8 mouse cellular contexts compared by ENCODE assay signal in the genomic region with DNA sequence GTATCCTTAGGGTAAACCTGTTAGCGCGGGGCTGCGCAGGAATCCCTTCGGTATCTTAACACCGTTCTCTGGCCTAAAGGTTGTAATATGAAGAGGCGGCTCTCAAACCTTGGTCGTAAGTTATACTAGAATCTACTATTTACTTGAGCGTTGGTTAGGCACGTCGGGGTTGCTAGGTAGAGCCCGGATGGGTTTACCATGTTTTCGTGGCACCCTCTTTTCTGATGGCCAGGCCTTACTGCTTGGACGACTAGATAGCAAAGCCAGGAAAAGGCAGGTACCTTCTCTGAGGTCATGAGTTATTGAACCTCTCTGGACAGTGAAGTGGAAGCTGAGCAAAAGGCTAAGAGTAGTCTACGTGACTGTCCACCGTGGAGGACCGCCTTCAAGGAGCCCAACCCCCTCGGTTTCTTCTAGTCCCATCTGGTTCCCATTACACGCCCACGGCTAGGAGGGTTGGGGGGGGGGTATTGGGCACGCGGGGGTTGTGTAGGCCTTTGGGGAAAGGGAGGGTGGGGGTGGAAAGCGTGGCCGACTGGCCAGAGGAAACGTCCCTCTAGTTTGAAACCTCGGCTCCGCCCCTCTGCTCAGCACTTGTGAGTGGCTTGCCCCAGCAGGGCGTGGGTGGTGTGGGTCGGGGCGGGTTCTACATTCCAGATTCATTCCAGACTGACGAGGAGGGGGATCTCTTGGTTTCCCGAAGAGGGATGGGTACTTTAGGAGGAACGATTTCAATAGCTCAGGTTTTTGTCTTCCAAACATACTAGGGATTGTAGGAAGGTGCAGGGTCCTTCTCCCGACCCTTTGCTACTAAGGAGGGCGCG. TPM values are rescaled to one million over a fixed set of nuclear protein-coding genes. Genes with fewer than 3 reads are reported as not detected.
A peak's percentile ranks its signal among the peaks of the same experiment; 100 is the strongest.
DNase-seq lines count a peak whose midpoint lies in the region; ATAC-seq and TF ChIP-seq lines count a peak whose summit lies in the region.

No protein-coding gene starts in this region.

- peak; percentile 75 for ATAC-seq in embryonic facial prominence, embryonic 14.5 days (ENCODE audit: low read depth)
- peak; percentile 65 for ATAC-seq in heart, embryonic 11.5 days (replicated peaks; ENCODE audit: insufficient number of reproducible peaks, low FRiP score, low TSS enrichment)
- peak; percentile 70 for ATAC-seq in kidney, embryonic 14.5 days (ENCODE audit: low FRiP score, low TSS enrichment)
- peak; percentile 40; the same call in 1 of the 2 replicates for ATAC-seq in liver, embryonic 14.5 days (ENCODE audit: insufficient read depth)
- ATAC-seq in stomach, embryonic 16.5 days (ENCODE audit: insufficient read depth, low FRiP score), result peak; percentile 80

- no peaks in the 10 kb centered on the region for H3K9me3 ChIP-seq in embryonic facial prominence, embryonic 14.5 days (ENCODE audit: control insufficient read depth, low read length)
- H3K9me3 ChIP-seq in heart, embryonic 11.5 days (replicated peaks; ENCODE audit: control insufficient read depth, low read length), result no peaks in the 10 kb centered on the region
- no peaks in the 10 kb centered on the region for H3K9me3 ChIP-seq in kidney, embryonic 14.5 days (ENCODE audit: control insufficient read depth, low read length)
- no peaks in the 10 kb centered on the region for H3K9me3 ChIP-seq in liver, embryonic 14.5 days (ENCODE audit: control insufficient read depth, low read length)
- no peaks in the 10 kb centered on the region for H3K9me3 ChIP-seq in stomach, embryonic 16.5 days (replicated peaks; ENCODE audit: control insufficient read depth, low read length)

- WGBS in embryonic facial prominence, embryonic 14.5 days, result 1% methylated on average over 35 of the region's 35 CpGs
- under 1% methylated on average over 35 of the region's 35 CpGs for WGBS in heart, embryonic 11.5 days (ENCODE audit: insufficient replicate concordance)
- under 1% methylated on average over 35 of the region's 35 CpGs for WGBS in kidney, embryonic 14.5 days
- 3% methylated on average over 35 of the region's 35 CpGs for WGBS in liver, embryonic 14.5 days (ENCODE audit: insufficient replicate concordance)
- WGBS in stomach, embryonic 16.5 days, result 3% methylated on average over 35 of the region's 35 CpGs

- peak overlapping the region; percentile 99 for H3K27ac ChIP-seq in embryonic facial prominence, embryonic 14.5 days (replicated peaks; ENCODE audit: low read depth, low read length)
- H3K27ac ChIP-seq in heart, embryonic 11.5 days (ENCODE audit: low read depth, low read length), result peak overlapping the region; percentile 97
- peak overlapping the region; percentile 99 for H3K27ac ChIP-seq in kidney, embryonic 14.5 days (ENCODE audit: low read depth, low read length)
- H3K27ac ChIP-seq in liver, embryonic 14.5 days, result no peak overlapping the region; the same call in 1 of the 2 replicates
- H3K27ac ChIP-seq in stomach, embryonic 16.5 days (ENCODE audit: low read length), result peak overlapping the region; percentile 98

- no peaks in the 10 kb centered on the region for H3K27me3 ChIP-seq in embryonic facial prominence, embryonic 14.5 days (replicated peaks; ENCODE audit: control insufficient read depth, insufficient read depth, low read length)
- peaks cover 10% of the 10 kb centered on the region for H3K27me3 ChIP-seq in heart, embryonic 11.5 days (ENCODE audit: control insufficient read depth, insufficient read depth, low read length)
- no peaks in the 10 kb centered on the region for H3K27me3 ChIP-seq in kidney, embryonic 14.5 days (ENCODE audit: control insufficient read depth, insufficient read depth, low read length)
- peaks cover 50% of the 10 kb centered on the region for H3K27me3 ChIP-seq in liver, embryonic 14.5 days (ENCODE audit: control insufficient read depth, insufficient read depth, low read length)
- H3K27me3 ChIP-seq in stomach, embryonic 16.5 days (ENCODE audit: control insufficient read depth, insufficient read depth, low read length), result no peaks in the 10 kb centered on the region

- peak overlapping the region; percentile 73 for H3K4me2 ChIP-seq in embryonic facial prominence, embryonic 14.5 days (ENCODE audit: low read depth, low read length)
- peak overlapping the region; percentile 85 for H3K4me2 ChIP-seq in heart, embryonic 11.5 days
- peak overlapping the region; percentile 65 for H3K4me2 ChIP-seq in kidney, embryonic 14.5 days (replicated peaks; ENCODE audit: low read depth, low read length)
- H3K4me2 ChIP-seq in liver, embryonic 14.5 days (ENCODE audit: low read depth), result peak overlapping the region; percentile 65
- H3K4me2 ChIP-seq in stomach, embryonic 16.5 days (ENCODE audit: low read depth, low read length), result peak overlapping the region; percentile 64

- TF ChIP-seq CTCF in liver, embryonic 14.5 days (IDR thresholded peaks at IDR 0.05; ENCODE audit: low read depth), result no peak

- peak overlapping the region; percentile 85 for H3K4me3 ChIP-seq in embryonic facial prominence, embryonic 14.5 days (ENCODE audit: low read depth, low read length)
- peak overlapping the region; percentile 73 for H3K4me3 ChIP-seq in heart, embryonic 11.5 days (ENCODE audit: low read depth, low read length)
- peak overlapping the region; percentile 60 for H3K4me3 ChIP-seq in kidney, embryonic 14.5 days (ENCODE audit: low read length)
- peak overlapping the region; percentile 34 to 54 for H3K4me3 ChIP-seq in liver, embryonic 14.5 days (ENCODE audit: insufficient read depth in 1 of 2, low read depth in 2 of 2, low read length in 2 of 2)
- H3K4me3 ChIP-seq in stomach, embryonic 16.5 days (replicated peaks; ENCODE audit: low read length), result peak overlapping the region; percentile 58

- H3K36me3 ChIP-seq in embryonic facial prominence, embryonic 14.5 days (ENCODE audit: control insufficient read depth, insufficient read depth, low read length), result peaks cover 26% of the 10 kb centered on the region
- H3K36me3 ChIP-seq in heart, embryonic 11.5 days (ENCODE audit: control insufficient read depth, insufficient read depth, low read length), result peaks cover 8% of the 10 kb centered on the region
- peaks cover 26% of the 10 kb centered on the region for H3K36me3 ChIP-seq in kidney, embryonic 14.5 days (ENCODE audit: control insufficient read depth, insufficient read depth, low read length)
- no peaks in the 10 kb centered on the region for H3K36me3 ChIP-seq in liver, embryonic 14.5 days (replicated peaks; ENCODE audit: control insufficient read depth, insufficient read depth, low read depth)
- no peaks in the 10 kb centered on the region for H3K36me3 ChIP-seq in stomach, embryonic 16.5 days (ENCODE audit: control insufficient read depth, insufficient read depth, low read length)

- H3K4me1 ChIP-seq in embryonic facial prominence, embryonic 14.5 days (ENCODE audit: control insufficient read depth, insufficient read depth, low read length), result peaks cover 30% of the 10 kb centered on the region
- H3K4me1 ChIP-seq in heart, embryonic 11.5 days (ENCODE audit: control insufficient read depth, insufficient read depth, low read length), result peaks cover 31% of the 10 kb centered on the region
- H3K4me1 ChIP-seq in kidney, embryonic 14.5 days (ENCODE audit: control insufficient read depth, insufficient read depth, low read length), result peaks cover 50% of the 10 kb centered on the region
- peaks cover 0 to 6% of the 10 kb centered on the region in 2 experiments; a peak in 1 of 4 replicates for H3K4me1 ChIP-seq in liver, embryonic 14.5 days (replicated peaks; ENCODE audit: control insufficient read depth in 2 of 2, insufficient read depth in 2 of 2, low read length in 1 of 2)
- peaks cover 35% of the 10 kb centered on the region for H3K4me1 ChIP-seq in stomach, embryonic 16.5 days (ENCODE audit: control insufficient read depth, insufficient read depth, low read length)

- TF ChIP-seq EP300 in liver, embryonic 14.5 days (IDR thresholded peaks at IDR 0.05; ENCODE audit: low read depth), result no peak

- peak; percentile 97 for DNase-seq in 416B (ENCODE audit: low read depth)
- peak; percentile 86 for DNase-seq in adrenal gland, adult 8-10 months
- peak; percentile 98 for DNase-seq in embryonic facial prominence, embryonic 14.5 days (ENCODE audit: low spot score)
- DNase-seq in liver, embryonic 14.5 days (ENCODE audit: low read depth in 3 of 3, low spot score in 3 of 3), result no peak
- peak; percentile 84 for DNase-seq in neural tube, embryonic 10.5 days (ENCODE audit: extremely low spot score, low spot score)

- peak overlapping the region; percentile 86 for H3K9ac ChIP-seq in embryonic facial prominence, embryonic 14.5 days (ENCODE audit: low read depth, low read length)
- peak overlapping the region; percentile 77 for H3K9ac ChIP-seq in heart, embryonic 11.5 days (ENCODE audit: low read depth, low read length)
- peak overlapping the region; percentile 77 for H3K9ac ChIP-seq in kidney, embryonic 14.5 days (ENCODE audit: low read depth, low read length)
- no peak overlapping the region for H3K9ac ChIP-seq in liver, embryonic 14.5 days (replicated peaks)
- H3K9ac ChIP-seq in stomach, embryonic 16.5 days (ENCODE audit: low read length), result peak overlapping the region; percentile 83

RNA-seq across cellular contexts. Expression of gene Nemp1, which starts 0.8 kb away (rescaled TPM):
- total RNA-seq in adrenal gland, adult 8-10 months (2022), result 10 to 100 TPM in 2 of 4 experiments, 1 to 10 TPM in 2; 6.3 to 10.6 (median 9.6) TPM
- polyA plus RNA-seq in embryonic facial prominence, embryonic 14.5 days (2014; fragmentation: Nextera tagmentation; extraction: Ambion mirVana), result 10.5 and 11.2 TPM in 2 replicates
- polyA plus RNA-seq in heart, embryonic 11.5 days (2014; fragmentation: Nextera tagmentation; extraction: Ambion mirVana), result 6.7 and 8.4 TPM in 2 replicates
- 7.6 and 12.4 TPM in 2 replicates for polyA plus RNA-seq in kidney, embryonic 14.5 days (2014; fragmentation: Nextera tagmentation; extraction: Ambion mirVana)
- polyA plus RNA-seq in liver, embryonic 14.5 days (2012; rRNA removed), result 5.0 and 5.5 TPM in 2 replicates
- polyA plus RNA-seq in liver, embryonic 14.5 days (2014; fragmentation: Nextera tagmentation; extraction: Ambion mirVana), result 5.6 and 5.7 TPM in 2 replicates
- 8.8 and 10.0 TPM in 2 replicates for polyA plus RNA-seq in stomach, embryonic 16.5 days (2015; fragmentation: Nextera tagmentation; extraction: Ambion mirVana)

RNA-seq across cellular contexts. Expression of gene Nab2, which starts 0.9 kb away (rescaled TPM):
- total RNA-seq in adrenal gland, adult 8-10 months (2022), result 10 to 100 TPM; 20.0 to 33.6 (median 26.8) TPM
- 15.2 and 16.1 TPM in 2 replicates for polyA plus RNA-seq in embryonic facial prominence, embryonic 14.5 days (2014; fragmentation: Nextera tagmentation; extraction: Ambion mirVana)
- 7.9 and 10.1 TPM in 2 replicates for polyA plus RNA-seq in heart, embryonic 11.5 days (2014; fragmentation: Nextera tagmentation; extraction: Ambion mirVana)
- polyA plus RNA-seq in kidney, embryonic 14.5 days (2014; fragmentation: Nextera tagmentation; extraction: Ambion mirVana), result 19.0 and 19.8 TPM in 2 replicates
- polyA plus RNA-seq in liver, embryonic 14.5 days (2012; rRNA removed), result 4.0 and 4.1 TPM in 2 replicates
- 0.88 and 1.1 TPM in 2 replicates for polyA plus RNA-seq in liver, embryonic 14.5 days (2014; fragmentation: Nextera tagmentation; extraction: Ambion mirVana)
- 9.9 and 10.1 TPM in 2 replicates for polyA plus RNA-seq in stomach, embryonic 16.5 days (2015; fragmentation: Nextera tagmentation; extraction: Ambion mirVana)

RNA-seq across cellular contexts. Expression of gene Stat6, which starts 24.7 kb away (rescaled TPM):
- 100 to 1,000 TPM in 3 of 4 experiments, 10 to 100 TPM in 1; 96.7 to 113 (median 107) TPM for total RNA-seq in adrenal gland, adult 8-10 months (2022)
- polyA plus RNA-seq in embryonic facial prominence, embryonic 14.5 days (2014; fragmentation: Nextera tagmentation; extraction: Ambion mirVana), result 22.9 and 23.1 TPM in 2 replicates
- 21.0 and 27.1 TPM in 2 replicates for polyA plus RNA-seq in heart, embryonic 11.5 days (2014; fragmentation: Nextera tagmentation; extraction: Ambion mirVana)
- polyA plus RNA-seq in kidney, embryonic 14.5 days (2014; fragmentation: Nextera tagmentation; extraction: Ambion mirVana), result 14.0 and 18.9 TPM in 2 replicates
- 10.9 TPM in 2 replicates for polyA plus RNA-seq in liver, embryonic 14.5 days (2012; rRNA removed)
- 10.2 and 12.4 TPM in 2 replicates for polyA plus RNA-seq in liver, embryonic 14.5 days (2014; fragmentation: Nextera tagmentation; extraction: Ambion mirVana)
- 49.7 and 60.3 TPM in 2 replicates for polyA plus RNA-seq in stomach, embryonic 16.5 days (2015; fragmentation: Nextera tagmentation; extraction: Ambion mirVana)

RNA-seq across cellular contexts. Expression of gene Myo1a, which starts 37.5 kb away (rescaled TPM):
- 10 to 100 TPM in 2 of 4 experiments, under 1 TPM in 2; 0.75 to 72.1 (median 30.0) TPM for total RNA-seq in adrenal gland, adult 8-10 months (2022)
- polyA plus RNA-seq in embryonic facial prominence, embryonic 14.5 days (2014; fragmentation: Nextera tagmentation; extraction: Ambion mirVana), result 0.75 and 1.2 TPM in 2 replicates
- polyA plus RNA-seq in heart, embryonic 11.5 days (2014; fragmentation: Nextera tagmentation; extraction: Ambion mirVana), result 0.14 and 0.49 TPM in 2 replicates
- 0.20 and 0.45 TPM in 2 replicates for polyA plus RNA-seq in kidney, embryonic 14.5 days (2014; fragmentation: Nextera tagmentation; extraction: Ambion mirVana)
- polyA plus RNA-seq in liver, embryonic 14.5 days (2012; rRNA removed), result 0.25 and 0.30 TPM in 2 replicates
- polyA plus RNA-seq in liver, embryonic 14.5 days (2014; fragmentation: Nextera tagmentation; extraction: Ambion mirVana), result 0.06 and 0.19 TPM in 2 replicates
- polyA plus RNA-seq in stomach, embryonic 16.5 days (2015; fragmentation: Nextera tagmentation; extraction: Ambion mirVana), result 24.5 and 28.6 TPM in 2 replicates

RNA-seq across cellular contexts. Expression of gene Lrp1, which starts 46.5 kb away (rescaled TPM):
- 100 to 1,000 TPM; 212 to 271 (median 242) TPM for total RNA-seq in adrenal gland, adult 8-10 months (2022)
- polyA plus RNA-seq in embryonic facial prominence, embryonic 14.5 days (2014; fragmentation: Nextera tagmentation; extraction: Ambion mirVana), result 137 and 145 TPM in 2 replicates
- polyA plus RNA-seq in heart, embryonic 11.5 days (2014; fragmentation: Nextera tagmentation; extraction: Ambion mirVana), result 32.8 and 34.6 TPM in 2 replicates
- 44.2 and 54.9 TPM in 2 replicates for polyA plus RNA-seq in kidney, embryonic 14.5 days (2014; fragmentation: Nextera tagmentation; extraction: Ambion mirVana)
- 14.1 and 18.2 TPM in 2 replicates for polyA plus RNA-seq in liver, embryonic 14.5 days (2012; rRNA removed)
- 13.2 and 16.1 TPM in 2 replicates for polyA plus RNA-seq in liver, embryonic 14.5 days (2014; fragmentation: Nextera tagmentation; extraction: Ambion mirVana)
- polyA plus RNA-seq in stomach, embryonic 16.5 days (2015; fragmentation: Nextera tagmentation; extraction: Ambion mirVana), result 95.6 and 102 TPM in 2 replicates

Comparison
In these comparisons a context has a peak if more than half of its experiments do, and no peak if none do; other contexts are left out.
1. DNase-seq: peak in 416B (single experiment), adrenal gland, adult 8-10 months (single experiment), embryonic facial prominence, embryonic 14.5 days (single experiment) and neural tube, embryonic 10.5 days (single experiment); none in liver, embryonic 14.5 days (0 of 3).
2. Peak in every context shown above with its lines, with median percentiles within 50 percentile points of each other: ATAC-seq, H3K4me2 ChIP-seq and H3K4me3 ChIP-seq.